Mouse (Mus musculus): ENCODE results near the gene Nfia.
A peak's percentile ranks its signal among the peaks of the same experiment; 100 is the strongest.

Gene Nfia

GRCm38 (mm10) chr4:97766100-97766499, 6.4 kb upstream of the Nfia start:
- no peak for DNase-seq (ENCODE audit: low read depth, low spot score)

GRCm38 (mm10) chr4:97767025-97767424, 5.5 kb upstream of the Nfia start:
- DNase-seq (ENCODE audit: low read depth, low spot score): no peak

- DNase-seq (ENCODE audit: low read depth, low spot score): no peak
Measured at GRCm38 (mm10) chr4:97767516-97767915, 5.0 kb upstream of the Nfia start.

- no peak for DNase-seq (ENCODE audit: low read depth, low spot score)
Measured at GRCm38 (mm10) chr4:97769861-97770260, 2.7 kb upstream of the Nfia start.

- DNase-seq (ENCODE audit: low read depth, low spot score): no peak
Measured at GRCm38 (mm10) chr4:97771426-97771825, 1.1 kb upstream of the Nfia start.

GRCm38 (mm10) chr4:97772084-97772484, 450 bp upstream of the Nfia start:
- DNase-seq (ENCODE audit: low read depth, low spot score): peak; percentile 98

GRCm38 (mm10) chr4:97773110-97773593, 618 bp downstream of the Nfia start:
- DNase-seq (ENCODE audit: low read depth, low spot score): peak; percentile 99

- no peak for DNase-seq (ENCODE audit: low read depth, low spot score)
Measured at GRCm38 (mm10) chr4:97773791-97774190, 1.3 kb downstream of the Nfia start.

- DNase-seq (ENCODE audit: low read depth, low spot score): no peak
Measured at GRCm38 (mm10) chr4:97774446-97774950, 2.0 kb downstream of the Nfia start.

GRCm38 (mm10) chr4:97775059-97775458, 2.5 kb downstream of the Nfia start:
- DNase-seq (ENCODE audit: low read depth, low spot score): peak; percentile 88

GRCm38 (mm10) chr4:97775494-97776265, 3.1 kb downstream of the Nfia start:
- no peak for DNase-seq (ENCODE audit: low read depth, low spot score)

- no peak for DNase-seq (ENCODE audit: low read depth, low spot score)
Measured at GRCm38 (mm10) chr4:97776388-97777080, 4.0 kb downstream of the Nfia start.

- DNase-seq (ENCODE audit: low read depth, low spot score): no peak
Measured at GRCm38 (mm10) chr4:97777081-97777705, 4.7 kb downstream of the Nfia start.

- DNase-seq (ENCODE audit: low read depth, low spot score): peak; percentile 74
Measured at GRCm38 (mm10) chr4:97777706-97778176, 5.2 kb downstream of the Nfia start, which contains the start of gene E130114P18Rik. Gene E130114P18Rik, minus strand, starts transcription at chr4:97778078.

- no peak for DNase-seq (ENCODE audit: low read depth, low spot score)
Measured at GRCm38 (mm10) chr4:97778211-97779002, 5.9 kb downstream of the Nfia start.

- DNase-seq (ENCODE audit: low read depth, low spot score): no peak
Measured at GRCm38 (mm10) chr4:97779003-97779930, 6.7 kb downstream of the Nfia start.

- DNase-seq (ENCODE audit: low read depth, low spot score): no peak
Measured at GRCm38 (mm10) chr4:97780024-97780423, 7.5 kb downstream of the Nfia start.

GRCm38 (mm10) chr4:97780666-97781435, 8.3 kb downstream of the Nfia start:
- DNase-seq (ENCODE audit: low read depth, low spot score): no peak

GRCm38 (mm10) chr4:97782069-97782468, 9.5 kb downstream of the Nfia start:
- no peak for DNase-seq (ENCODE audit: low read depth, low spot score)

All from skeletal muscle tissue, adult 2 months (tissue).